Mouse (Mus musculus) inflammation-experienced regulatory T-cells, adult 6 months (primary cell): ENCODE data around the gene Pex1. TPM values are rescaled to one million over a fixed set of nuclear protein-coding genes. Genes with fewer than 3 reads are reported as not detected.
"Not testable (repeated sequence)": the region's sequence is repeated elsewhere in the genome, so short reads cannot be mapped to it uniquely, and the experiment has no call there.

Experiments
- ATAC-seq: one replicate; pipeline ENCODE4 v1.8.0; 2017
- polyA plus RNA-seq, 3 experiments: library from polyadenylated mRNA; unstranded; fragments of 100-300 nt; shearing (Covaris generic); gene quantifications; one replicate each; pipeline ENCODE4 v1.2.1; 2017

Pex1 gene
- polyA plus RNA-seq = 10 to 100 TPM; 13.4 to 19.2 (median 18.9) TPM

DNA sequence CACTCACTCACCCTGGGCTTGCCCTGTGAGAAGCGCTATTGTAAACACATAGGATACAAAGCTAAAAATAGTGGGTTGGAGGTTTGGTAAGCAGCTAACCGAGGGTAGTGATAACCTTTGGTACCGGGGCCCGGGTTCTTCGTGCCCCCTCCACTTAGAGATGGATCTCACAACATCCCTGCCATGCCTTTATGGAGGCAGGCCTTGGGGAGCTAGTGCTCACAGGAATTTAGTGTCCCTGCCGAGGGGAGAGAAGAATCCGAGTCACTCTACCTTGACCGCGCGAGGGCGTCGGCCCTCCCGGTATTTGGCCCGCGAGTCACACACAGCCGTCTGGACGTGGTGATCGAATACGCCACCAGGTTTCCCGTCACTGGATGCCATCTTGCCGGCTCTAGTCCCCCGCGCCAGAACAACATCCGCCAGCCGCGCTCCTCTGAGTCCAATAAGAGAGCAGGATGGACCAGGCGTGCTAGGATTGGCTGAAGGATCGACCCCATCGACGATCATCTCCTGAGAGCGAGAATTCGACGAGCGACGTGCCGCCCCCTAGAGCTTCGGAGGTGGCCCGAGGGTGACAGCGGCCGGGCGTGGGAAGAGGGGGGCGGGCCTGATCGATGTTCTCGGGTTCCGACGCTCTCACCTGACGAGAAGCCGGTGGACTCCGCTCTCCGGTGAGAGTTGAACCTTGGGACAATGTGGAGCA, at the start of gene Pex1:
Gene Pex1 (plus strand): TSS at position 374 of the 706 bp plus-strand sequence.
- peak; percentile 98 for ATAC-seq

- no peak for ATAC-seq
Observed at GRCm38 (mm10) chr5:3546226-3546625, 49.6 kb upstream of the Pex1 start.

- ATAC-seq = no peak
Observed at GRCm38 (mm10) chr5:3551481-3551880, 44.4 kb upstream of the Pex1 start.

GRCm38 (mm10) chr5:3554198-3554597, 41.7 kb upstream of the Pex1 start:
- ATAC-seq = no peak

GRCm38 (mm10) chr5:3571266-3571665, 24.6 kb upstream of the Pex1 start, which contains the start of gene 1700109H08Rik:
Gene 1700109H08Rik (plus strand): TSS chr5:3571566.
- ATAC-seq = no peak

DNA sequence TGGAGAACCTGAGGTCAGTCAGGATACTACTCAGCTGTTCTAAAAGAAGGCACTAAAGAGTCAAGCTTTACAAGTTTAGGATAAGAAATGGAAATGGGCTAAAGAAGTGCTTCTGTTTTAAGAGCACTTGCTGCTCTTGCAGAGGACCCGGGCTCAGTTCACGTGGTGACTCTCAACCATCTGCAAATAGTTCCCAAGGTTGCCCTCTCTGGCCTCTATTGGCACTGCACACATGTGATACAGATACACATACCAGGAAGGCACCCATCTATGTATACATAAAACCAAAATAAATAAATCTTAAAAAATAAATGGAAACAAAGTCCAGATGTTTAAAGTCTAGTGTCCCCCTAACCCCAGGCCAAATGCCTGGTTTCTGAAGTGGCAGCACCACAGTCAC, 21.0 kb upstream of the Pex1 start:
- ATAC-seq = no peak

GRCm38 (mm10) chr5:3577939-3578338, 17.9 kb upstream of the Pex1 start:
- no peak for ATAC-seq

DNA sequence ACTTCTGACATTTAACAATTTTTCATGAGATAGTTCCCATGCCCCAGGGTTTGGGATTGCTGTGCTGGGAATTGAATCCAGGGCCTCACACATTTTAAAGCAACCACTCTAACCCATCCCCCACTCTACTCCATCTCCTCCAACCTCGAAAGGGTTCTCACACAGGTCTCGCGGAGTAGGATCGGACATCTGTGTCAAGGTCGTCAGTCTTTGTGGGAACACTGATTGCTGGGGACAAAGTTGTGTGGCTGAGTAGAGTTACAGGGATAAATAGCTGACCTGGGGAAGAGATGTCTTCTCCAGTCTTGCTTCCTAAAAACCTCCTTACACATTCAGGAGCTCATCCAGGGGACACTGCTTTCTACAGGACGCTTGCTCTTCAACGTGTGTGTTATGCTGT, 16.8 kb upstream of the Pex1 start:
- no peak for ATAC-seq

- peak; percentile 38 for ATAC-seq
Observed at GRCm38 (mm10) chr5:3596399-3596766, 517 bp downstream of the Pex1 start, which contains the start of gene Rbm48. Gene Rbm48 (minus strand): TSS chr5:3596585.

GRCm38 (mm10) chr5:3597171-3597570, 1.3 kb downstream of the Pex1 start:
- no peak for ATAC-seq

DNA sequence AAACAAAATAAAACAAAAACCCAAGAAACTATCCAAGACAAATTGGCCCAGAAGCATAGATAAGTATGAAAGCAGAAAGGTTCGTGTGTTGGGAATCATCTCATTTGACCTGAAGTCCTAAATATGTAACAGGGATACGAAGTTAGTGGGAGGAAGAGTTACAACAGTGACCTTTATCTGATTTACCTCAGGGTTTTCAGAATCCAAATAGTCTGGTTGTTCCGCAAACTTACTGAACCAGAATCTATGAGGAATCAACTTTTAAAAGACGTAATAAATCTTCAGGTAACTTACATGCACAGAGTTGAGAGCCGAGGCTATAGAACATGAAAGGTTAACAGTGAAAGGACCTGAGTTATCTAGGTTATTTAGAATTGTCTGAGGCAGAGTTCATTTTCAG, 2.9 kb downstream of the Pex1 start:
- no peak for ATAC-seq

GRCm38 (mm10) chr5:3600298-3600697, 4.4 kb downstream of the Pex1 start:
- no peak for ATAC-seq

DNA sequence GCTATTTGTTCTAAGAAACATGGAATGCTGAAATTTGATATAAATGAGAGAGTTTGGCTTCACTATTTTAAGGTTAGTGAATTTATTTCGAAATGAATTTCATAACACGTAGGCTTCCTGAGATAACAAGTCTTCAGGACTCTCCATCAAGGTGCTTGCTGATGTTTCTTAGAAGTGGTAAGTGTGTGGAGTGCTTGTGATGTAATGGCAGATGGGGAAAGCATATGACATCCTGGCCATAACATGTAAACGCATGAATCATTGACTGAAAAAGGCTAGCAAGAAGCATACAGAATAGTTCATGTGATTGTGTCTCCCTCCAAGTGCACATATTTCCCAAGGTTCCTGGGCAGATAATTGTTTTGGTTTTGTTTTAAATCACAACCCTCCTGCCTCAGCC, 4.9 kb downstream of the Pex1 start:
- ATAC-seq = no peak

GRCm38 (mm10) chr5:3607114-3607513, 11.2 kb downstream of the Pex1 start:
- ATAC-seq = no peak

- no peak for ATAC-seq
Observed at GRCm38 (mm10) chr5:3609241-3609640, 13.4 kb downstream of the Pex1 start.

DNA sequence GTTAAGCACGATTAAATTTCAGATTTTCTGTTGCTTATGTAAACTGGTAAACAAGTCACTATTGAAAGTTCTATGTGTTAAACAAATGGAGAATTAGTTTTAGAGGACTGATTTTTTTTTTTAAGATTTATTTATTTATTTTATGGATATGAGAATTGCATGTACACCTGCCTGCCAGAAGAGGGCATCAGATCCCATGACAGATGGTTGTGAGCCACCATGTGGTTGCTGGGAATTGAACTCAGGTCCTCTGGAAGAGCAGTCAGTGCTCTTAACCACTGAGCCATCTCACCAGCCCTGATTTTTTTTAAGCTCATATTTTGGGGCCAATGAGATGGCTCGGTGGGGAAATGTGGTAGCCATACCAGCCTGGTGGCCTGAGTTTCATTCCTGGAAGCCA, 16.0 kb downstream of the Pex1 start:
- not testable (repeated sequence) for ATAC-seq

DNA sequence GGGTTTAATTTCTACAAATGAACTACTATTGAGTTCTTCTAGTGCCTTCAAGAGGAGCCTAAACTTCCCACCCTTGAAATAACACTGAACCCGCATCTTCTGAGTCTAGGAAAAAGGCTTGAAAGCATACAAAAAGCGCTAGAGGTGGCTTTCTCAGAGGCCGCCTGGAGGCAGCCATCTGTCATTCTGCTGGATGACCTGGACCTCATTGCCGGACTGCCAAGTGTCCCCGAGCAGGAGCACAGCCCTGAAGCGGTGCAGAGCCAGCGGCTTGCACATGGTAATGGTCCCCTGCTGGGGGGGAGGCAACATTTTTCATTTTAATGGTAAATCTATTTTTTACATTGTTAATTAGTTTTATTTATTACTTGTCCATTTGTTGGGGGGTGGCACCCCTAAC, 24.6 kb downstream of the Pex1 start:
- no peak for ATAC-seq

GRCm38 (mm10) chr5:3630055-3630454, 34.2 kb downstream of the Pex1 start:
- no peak for ATAC-seq

- no peak for ATAC-seq
Observed at GRCm38 (mm10) chr5:3631512-3632271, 35.8 kb downstream of the Pex1 start.

GRCm38 (mm10) chr5:3632285-3632684, 36.4 kb downstream of the Pex1 start:
- ATAC-seq = no peak

GRCm38 (mm10) chr5:3633315-3633714, 37.4 kb downstream of the Pex1 start:
- no peak for ATAC-seq

- no peak for ATAC-seq
Observed at GRCm38 (mm10) chr5:3633951-3634350, 38.1 kb downstream of the Pex1 start.

- no peak for ATAC-seq
Observed at GRCm38 (mm10) chr5:3635286-3635685, 39.4 kb downstream of the Pex1 start.

GRCm38 (mm10) chr5:3644621-3645020, 48.8 kb downstream of the Pex1 start:
- no peak for ATAC-seq
